Mouse (Mus musculus) Patski (cell line): ENCODE results near the gene Rnf11. TPM values are rescaled to one million over a fixed set of nuclear protein-coding genes. Genes with fewer than 3 reads are reported as not detected.
A peak's percentile ranks its signal among the peaks of the same experiment; 100 is the strongest.

ENCODE experiments used
- ATAC-seq: fragments of 100-300 bp; one replicate; pipeline ENCODE4 v1.8.0; 2021
- CTCF ChIA-PET: fragments of 350-600 bp; sonication (Branson Sonifier 250); formaldehyde crosslinking; loops from one replicate; lab custom pipeline; 2022; ENCODE audit warnings: inconsistent platforms; lab: Charles Lee
- POLR2A ChIA-PET: fragments of 350-600 bp; sonication (Branson Sonifier 250); formaldehyde crosslinking; loops from one replicate; lab custom pipeline; 2022; ENCODE audit warnings: antibody characterized with exemption, inconsistent platforms; lab: Charles Lee
- DNase-seq: peaks from one replicate; pipeline ENCODE4 v3.0.0-alpha.2; 2011; ENCODE audit warnings: low read depth, low spot score
- H3K27me3 ChIP-seq: fragments of 371-371 bp; one replicate; pipeline ENCODE4 v1.5.1; 2021
- CTCF ChIP-seq: fragments of 100-300 bp; IDR thresholded peaks from one replicate; pipeline ENCODE4 v1.5.1; 2021
- in situ Hi-C: fragments of 300-500 bp; cut with MboI; formaldehyde crosslinking; loops from 3 replicates; pipeline ENCODE4 v1.11.1; 2018; ENCODE audit warnings: low pct_unique_long_range_greater_than_20kb, mixed read lengths
- polyA plus RNA-seq: library from polyadenylated mRNA; unstranded; gene quantifications from one replicate; pipeline ENCODE4 v1.2.3, GENCODE M21; 2021

Rnf11 gene
- polyA plus RNA-seq, 1 experiment from 2014 or later: 95.6 TPM

- in situ Hi-C loops: no loop called here
These were observed 39.1 kb downstream of the Rnf11 start for GRCm38 (mm10) chr4:109445397-109445796.

GRCm38 (mm10) chr4:109444951-109445350 is 39.6 kb downstream of the Rnf11 start:
- H3K27me3 ChIP-seq: no peaks in the 10 kb centered on the region
- in situ Hi-C loops: no loop called here
- TF ChIP-seq CTCF: no peak
- ATAC-seq: no peak
- no peak for DNase-seq
- ChIA-PET POLR2A (no interaction called here), CTCF (interaction anchor here (1.5 kb wide), 1 partner anchor 15 kb away, joined by 5 read pairs; no protein-coding TSS in a partner anchor)

More at GRCm38 (mm10) chr4:109445397-109445796, 39.1 kb downstream of the Rnf11 start:
- ChIA-PET CTCF (interaction anchor here (1.5 kb wide), 1 partner anchor 15 kb away, joined by 5 read pairs; no protein-coding TSS in a partner anchor), POLR2A (no interaction called here)
- ATAC-seq (no peak), DNase-seq (no peak)
- no peaks in the 10 kb centered on the region for H3K27me3 ChIP-seq
- no peak for TF ChIP-seq CTCF

DNA sequence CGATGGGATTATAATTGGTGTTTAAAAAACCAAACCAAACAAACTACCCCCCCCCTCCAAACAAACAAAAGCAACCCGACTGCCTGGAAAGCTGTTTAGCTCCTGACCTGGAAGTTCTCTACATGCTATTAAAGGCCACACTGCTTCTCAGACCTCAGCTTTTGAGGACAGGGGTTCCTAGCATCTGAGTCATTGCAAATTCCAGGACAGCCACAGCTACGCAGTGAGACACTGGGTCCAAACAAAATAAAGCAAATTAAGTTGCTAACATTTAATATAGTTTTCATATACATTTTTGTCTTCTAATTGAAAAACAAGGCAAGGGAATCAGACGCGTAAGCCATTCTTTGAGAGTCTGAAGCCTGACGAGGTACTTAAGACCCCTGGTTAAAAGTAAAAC is 40.1 kb downstream of the Rnf11 start:
- in situ Hi-C loops: no loop called here
- POLR2A ChIA-PET: no interaction called here
- ATAC-seq (no peak), DNase-seq (no peak)
- TF ChIP-seq CTCF: no peak
- CTCF ChIA-PET: interaction anchor here (1.5 kb wide), 1 partner anchor 16 kb away, joined by 5 read pairs; no protein-coding TSS in a partner anchor
- H3K27me3 ChIP-seq: no peaks in the 10 kb centered on the region

- no peak for TF ChIP-seq CTCF
- ATAC-seq: no peak
- in situ Hi-C loops: no loop called here
- no peaks in the 10 kb centered on the region for H3K27me3 ChIP-seq
- DNase-seq: no peak
- CTCF ChIA-PET: interaction anchor here (1.3 kb wide), 1 partner anchor 18 kb away, joined by 4 read pairs; no protein-coding TSS in a partner anchor
- POLR2A ChIA-PET: interaction anchor here (0.6 kb wide), 2 partner anchors 26 to 56 kb away, joined by 3 to 4 read pairs; no protein-coding TSS in a partner anchor
These were observed 41.9 kb downstream of the Rnf11 start for GRCm38 (mm10) chr4:109442649-109443048.

DNA sequence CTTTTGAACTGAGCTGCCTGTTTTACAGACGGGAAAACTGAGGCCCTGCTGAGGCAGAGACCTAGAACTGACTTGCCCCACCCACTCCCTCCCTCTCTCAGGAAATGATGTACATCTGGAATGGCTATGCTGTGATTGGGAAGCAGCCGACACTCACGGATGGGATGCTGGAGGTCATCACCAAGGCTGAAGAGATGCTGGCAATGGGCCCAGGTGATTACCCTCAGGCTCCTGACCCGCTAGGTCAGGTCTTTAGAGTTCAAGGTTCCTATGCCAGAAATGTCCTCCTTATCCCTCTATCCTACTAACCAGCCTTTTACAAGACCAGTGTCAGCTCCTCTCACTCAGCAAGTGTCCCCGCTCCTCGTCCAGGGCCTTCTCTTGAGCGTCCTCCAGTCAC is 42.4 kb downstream of the Rnf11 start:
- H3K27me3 ChIP-seq: no peaks in the 10 kb centered on the region
- in situ Hi-C loops: no loop called here
- CTCF ChIA-PET: interaction anchor here (1.3 to 2.2 kb wide), 2 partner anchors 18 to 26 kb away, joined by 4 to 5 read pairs; no protein-coding TSS in a partner anchor
- DNase-seq: no peak
- no peak for ATAC-seq
- POLR2A ChIA-PET: interaction anchor here (1.0 kb wide), 1 partner anchor 11 kb away, joined by 4 read pairs; no protein-coding TSS in a partner anchor
- no peak for TF ChIP-seq CTCF

GRCm38 (mm10) chr4:109441000-109441399 is 43.5 kb downstream of the Rnf11 start:
- TF ChIP-seq CTCF: no peak
- DNase-seq (no peak), ATAC-seq (peak; percentile 47)
- H3K27me3 ChIP-seq: no peaks in the 10 kb centered on the region
- POLR2A ChIA-PET: interaction anchor here (0.7 kb wide), 1 partner anchor 31 kb away, joined by 4 read pairs; no protein-coding TSS in a partner anchor
- in situ Hi-C loops: no loop called here
- CTCF ChIA-PET: interaction anchor here (1.1 to 2.2 kb wide), 3 partner anchors 25 to 35 kb away, joined by 3 to 5 read pairs (median 4); no protein-coding TSS in a partner anchor

DNA sequence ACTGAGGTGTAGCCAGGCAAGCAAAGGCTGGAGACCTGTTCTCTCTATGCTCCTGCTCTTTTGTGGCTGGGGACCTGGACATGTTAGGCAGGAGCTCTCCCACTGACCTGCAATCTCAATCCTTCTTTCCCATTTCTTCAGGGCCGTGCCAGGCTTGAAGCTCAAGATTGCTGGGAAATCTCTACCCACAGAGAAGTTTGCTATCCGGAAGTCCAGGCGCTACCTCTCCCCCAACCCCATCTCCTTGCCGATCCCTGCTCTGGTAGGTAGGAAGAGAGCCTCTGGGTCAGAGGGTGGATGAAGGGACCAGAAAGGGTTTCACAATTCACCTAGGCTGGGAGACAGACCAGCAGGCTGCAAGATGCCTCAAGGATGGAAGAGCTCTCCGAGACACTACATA is 44.1 kb downstream of the Rnf11 start:
- DNase-seq (no peak), ATAC-seq (no peak)
- no peaks in the 10 kb centered on the region for H3K27me3 ChIP-seq
- ChIA-PET CTCF (interaction anchor here (1.1 to 2.2 kb wide), 3 partner anchors 26 to 35 kb away, joined by 3 to 5 read pairs (median 4); no protein-coding TSS in a partner anchor), POLR2A (interaction anchor here (0.7 to 0.9 kb wide), 2 partner anchors 30 to 35 kb away, joined by 3 to 4 read pairs; no protein-coding TSS in a partner anchor)
- no peak for TF ChIP-seq CTCF
- in situ Hi-C loops: no loop called here

GRCm38 (mm10) chr4:109439825-109440248 is 44.7 kb downstream of the Rnf11 start:
- H3K27me3 ChIP-seq: no peaks in the 10 kb centered on the region
- ATAC-seq (no peak), DNase-seq (no peak)
- POLR2A ChIA-PET: interaction anchor here (0.9 kb wide), 2 partner anchors 26 to 36 kb away, joined by 3 read pairs; no protein-coding TSS in a partner anchor
- CTCF ChIA-PET: interaction anchor here (1.2 kb wide), 1 partner anchor 36 kb away, joined by 4 read pairs; no protein-coding TSS in a partner anchor
- no peak for TF ChIP-seq CTCF
- in situ Hi-C loops: no loop called here

GRCm38 (mm10) chr4:109439101-109439500 is 45.4 kb downstream of the Rnf11 start:
- DNase-seq (no peak), ATAC-seq (no peak)
- TF ChIP-seq CTCF: peak; percentile 25
- no peaks in the 10 kb centered on the region for H3K27me3 ChIP-seq
- POLR2A ChIA-PET: interaction anchor here (0.9 kb wide), 1 partner anchor 27 kb away, joined by 3 read pairs; no protein-coding TSS in a partner anchor
- in situ Hi-C loops: no loop called here
- CTCF ChIA-PET: no interaction called here

- in situ Hi-C loops: no loop called here
- DNase-seq (no peak), ATAC-seq (no peak)
- H3K27me3 ChIP-seq: no peaks in the 10 kb centered on the region
- CTCF ChIA-PET: interaction anchor here (1.1 to 1.5 kb wide), 3 partner anchors 28 to 232 kb away, joined by 3 to 6 read pairs (median 3); no protein-coding TSS in a partner anchor
- POLR2A ChIA-PET: no interaction called here
- TF ChIP-seq CTCF: peak; percentile 81
These were observed 46.3 kb downstream of the Rnf11 start for GRCm38 (mm10) chr4:109437913-109438878.
